In the genomic region with DNA sequence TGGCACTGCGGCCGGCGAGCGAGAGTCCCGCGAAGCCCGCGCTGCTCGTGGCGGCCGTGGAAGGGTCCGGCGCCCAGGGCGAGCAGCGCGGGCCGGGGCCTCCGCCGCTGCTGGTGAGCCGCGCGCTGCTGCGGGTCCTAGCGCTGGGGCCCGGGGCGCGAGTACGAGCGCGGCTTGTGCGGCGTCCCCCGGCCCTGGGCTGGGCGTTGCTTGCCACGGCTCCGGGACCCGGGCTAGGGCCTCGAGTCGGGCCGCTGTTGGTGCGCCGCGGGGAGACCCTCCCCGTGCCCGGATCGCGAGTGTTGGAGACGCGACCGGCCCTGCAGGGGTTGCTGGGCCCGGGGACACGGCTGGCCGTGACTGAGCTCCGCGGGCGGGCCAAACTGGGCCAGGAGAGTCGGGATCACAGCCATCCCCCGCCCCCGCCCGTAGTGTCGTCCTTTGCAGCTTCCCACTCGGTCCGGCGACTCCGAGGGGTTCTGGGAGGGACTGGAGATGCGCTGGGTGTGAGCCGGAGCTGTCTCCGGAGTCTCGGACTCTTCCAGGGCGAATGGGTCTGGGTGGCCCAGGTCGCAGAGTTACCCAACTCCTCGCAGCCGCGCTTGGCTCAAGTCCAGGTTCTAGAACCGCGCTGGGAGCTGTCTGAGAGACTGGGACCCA, we compare ENCODE assay signal across 1 mouse cellular context.
TF ChIP-seq lines count a peak whose summit lies in the region.

No protein-coding gene starts in this region.

TF ChIP-seq in C2C12, 6 proteins besides CTCF, POLR2A, EP300 and RAD21:
- TF ChIP-seq FOSL1 (IDR thresholded peaks at IDR 0.05; ENCODE audit: insufficient read depth, low read length, poor library complexity, severe bottlenecking) (no peak), MYOG (IDR thresholded peaks at IDR 0.05; ENCODE audit: control insufficient read depth, extremely low read depth, insufficient read length) (no peak), MAX (IDR thresholded peaks at IDR 0.05) (no peak), MYOD1 (IDR thresholded peaks at IDR 0.05; ENCODE audit: control insufficient read depth, insufficient read length, low read depth) (no peak), USF1 (IDR thresholded peaks at IDR 0.05; ENCODE audit: low read depth) (no peak), CEBPB (IDR thresholded peaks at IDR 0.05; ENCODE audit: low read depth) (no peak)
